27 mouse cellular contexts compared by ENCODE assay signal in genomic region chr16:34212160-34212559, GRCm38 (mm10).
DNase-seq lines count a peak whose midpoint lies in the region; ATAC-seq and TF ChIP-seq lines count a peak whose summit lies in the region.
"Had no signal": no experiment of that assay in that cellular context is flagged by ENCODE, and none has a peak within 500 bp of the region (broad histone marks: within the 10 kb centered on the region; RNA-seq: fewer than 3 reads in every experiment).

No protein-coding gene starts in this region.

- H3K9me3 ChIP-seq in heart, embryonic 12.5 days (replicated peaks) = no peaks in the 10 kb centered on the region
- H3K9me3 ChIP-seq in heart, embryonic 15.5 days (replicated peaks) = no peaks in the 10 kb centered on the region
- no peaks in the 10 kb centered on the region for H3K9me3 ChIP-seq in kidney, embryonic 14.5 days (ENCODE audit: control insufficient read depth, low read length)
- H3K9me3 ChIP-seq in kidney, postnatal 0 days (replicated peaks; ENCODE audit: low read length) = no peaks in the 10 kb centered on the region
- H3K9me3 ChIP-seq: forebrain, embryonic 10.5 days; forebrain, embryonic 13.5 days; G1E; hindbrain, embryonic 10.5 days; hindbrain, embryonic 13.5 days; intestine, embryonic 15.5 days had no signal

- no peak overlapping the region for H3K9ac ChIP-seq in heart, embryonic 12.5 days
- no peak overlapping the region for H3K9ac ChIP-seq in heart, embryonic 15.5 days
- no peak overlapping the region for H3K9ac ChIP-seq in kidney, embryonic 14.5 days (ENCODE audit: low read depth, low read length)
- no peak overlapping the region for H3K9ac ChIP-seq in kidney, postnatal 0 days (ENCODE audit: low read depth, low read length)
- H3K9ac ChIP-seq: forebrain, embryonic 13.5 days; hindbrain, embryonic 13.5 days; intestine, embryonic 15.5 days had no signal

- DNase-seq in heart, adult 8-10 months (ENCODE audit: low spot score) = no peak
- no peak for DNase-seq in heart, postnatal 4 days
- DNase-seq in kidney, postnatal 25 days = no peak
- peak; percentile 67 for DNase-seq in kidney, postnatal 0 days (ENCODE audit: low spot score)
- no peak for DNase-seq in kidney, adult 18-20 months
- DNase-seq: adrenal gland, postnatal 10 days; adrenal gland, postnatal 36 days; B cell, adult 2 months; cerebellum, adult 18-20 months; cerebellum, adult 9-10 months; cerebellum, postnatal 14 days; gastrocnemius, postnatal 10 days; gastrocnemius, postnatal 36 days; heart, postnatal 10 days; kidney, adult 2 months had no signal

- H3K36me3 ChIP-seq in heart, embryonic 12.5 days = peaks cover 27% of the 10 kb centered on the region
- H3K36me3 ChIP-seq in heart, embryonic 15.5 days = peaks cover 39% of the 10 kb centered on the region
- H3K36me3 ChIP-seq in kidney, embryonic 14.5 days (ENCODE audit: control insufficient read depth, insufficient read depth, low read length) = peaks cover 20% of the 10 kb centered on the region; the same call in 1 of the 2 replicates
- no peaks in the 10 kb centered on the region for H3K36me3 ChIP-seq in kidney, postnatal 0 days (ENCODE audit: insufficient read depth, low read length)
- H3K36me3 ChIP-seq: G1E; intestine, embryonic 15.5 days had no signal

- H3K4me2 ChIP-seq in heart, embryonic 12.5 days = no peak overlapping the region
- no peak overlapping the region for H3K4me2 ChIP-seq in heart, embryonic 15.5 days
- H3K4me2 ChIP-seq in kidney, embryonic 14.5 days (replicated peaks; ENCODE audit: low read depth, low read length) = no peak overlapping the region
- H3K4me2 ChIP-seq in kidney, postnatal 0 days (ENCODE audit: low read length) = no peak overlapping the region
- H3K4me2 ChIP-seq: forebrain, embryonic 13.5 days; hindbrain, embryonic 13.5 days; intestine, embryonic 15.5 days had no signal

- peak overlapping the region; percentile 21; the same call in 1 of the 2 replicates for H3K27ac ChIP-seq in heart, embryonic 12.5 days (ENCODE audit: poor library complexity, severe bottlenecking)
- H3K27ac ChIP-seq in heart, embryonic 15.5 days = peak overlapping the region; percentile 36; the same call in 1 of the 2 replicates
- no peak overlapping the region for H3K27ac ChIP-seq in kidney, embryonic 14.5 days (ENCODE audit: low read depth, low read length)
- no peak overlapping the region for H3K27ac ChIP-seq in kidney, postnatal 0 days
- H3K27ac ChIP-seq: forebrain, embryonic 10.5 days; forebrain, embryonic 13.5 days; hindbrain, embryonic 10.5 days; hindbrain, embryonic 13.5 days; intestine, embryonic 15.5 days had no signal

- H3K4me1 ChIP-seq in heart, embryonic 12.5 days (replicated peaks) = peaks cover 47% of the 10 kb centered on the region
- peaks cover 36% of the 10 kb centered on the region for H3K4me1 ChIP-seq in heart, embryonic 15.5 days (replicated peaks)
- H3K4me1 ChIP-seq in kidney, embryonic 14.5 days (ENCODE audit: control insufficient read depth, insufficient read depth, low read length) = no peaks in the 10 kb centered on the region
- H3K4me1 ChIP-seq in kidney, postnatal 0 days (replicated peaks; ENCODE audit: insufficient read depth, low read length) = no peaks in the 10 kb centered on the region
- H3K4me1 ChIP-seq: forebrain, embryonic 13.5 days; hindbrain, embryonic 13.5 days; intestine, embryonic 15.5 days had no signal

- ATAC-seq in heart, embryonic 12.5 days (ENCODE audit: insufficient number of reproducible peaks, low FRiP score) = no peak
- ATAC-seq in heart, embryonic 15.5 days (replicated peaks; ENCODE audit: insufficient number of reproducible peaks, insufficient read depth, low FRiP score, low read depth) = no peak
- peak; percentile 69; the same call in 1 of the 2 replicates for ATAC-seq in kidney, embryonic 14.5 days (ENCODE audit: low FRiP score, low TSS enrichment)
- no peak; the same call in 1 of the 2 replicates for ATAC-seq in kidney, postnatal 0 days (replicated peaks; ENCODE audit: low FRiP score, low read depth)
- ATAC-seq: forebrain, embryonic 13.5 days; forebrain, embryonic 16.5 days; hindbrain, embryonic 16.5 days; intestine, embryonic 15.5 days; Patski had no signal

- H3K4me3 ChIP-seq in heart, embryonic 12.5 days = no peak overlapping the region
- no peak overlapping the region for H3K4me3 ChIP-seq in heart, embryonic 15.5 days
- no peak overlapping the region for H3K4me3 ChIP-seq in kidney, embryonic 14.5 days (ENCODE audit: low read length)
- no peak overlapping the region for H3K4me3 ChIP-seq in kidney, postnatal 0 days (replicated peaks; ENCODE audit: low read depth, low read length)
- H3K4me3 ChIP-seq: forebrain, embryonic 10.5 days; forebrain, embryonic 13.5 days; hindbrain, embryonic 10.5 days; hindbrain, embryonic 13.5 days; intestine, embryonic 15.5 days had no signal

- WGBS in heart, embryonic 12.5 days = 63% methylated on average over 3 of the region's 3 CpGs
- 34% methylated on average over 3 of the region's 3 CpGs for WGBS in heart, embryonic 15.5 days
- WGBS in kidney, embryonic 14.5 days = 38% methylated on average over 3 of the region's 3 CpGs
- WGBS in kidney, postnatal 0 days = 28% methylated on average over 3 of the region's 3 CpGs

- H3K27me3 ChIP-seq in heart, embryonic 12.5 days (replicated peaks) = no peaks in the 10 kb centered on the region
- no peaks in the 10 kb centered on the region for H3K27me3 ChIP-seq in heart, embryonic 15.5 days
- no peaks in the 10 kb centered on the region for H3K27me3 ChIP-seq in kidney, embryonic 14.5 days (ENCODE audit: control insufficient read depth, insufficient read depth, low read length)
- no peaks in the 10 kb centered on the region for H3K27me3 ChIP-seq in kidney, postnatal 0 days (ENCODE audit: insufficient read depth, low read length)
- H3K27me3 ChIP-seq: forebrain, embryonic 13.5 days; hindbrain, embryonic 13.5 days; intestine, embryonic 15.5 days; Patski had no signal

- no peak for TF ChIP-seq CTCF in kidney, postnatal 0 days (IDR thresholded peaks at IDR 0.05; ENCODE audit: low read depth)

Comparison
In these comparisons a context has a peak if more than half of its experiments do, and no peak if none do; other contexts are left out.
1. H3K27ac ChIP-seq: peak in heart, embryonic 12.5 days (single experiment) and heart, embryonic 15.5 days (single experiment); none in kidney, embryonic 14.5 days (single experiment) and kidney, postnatal 0 days (single experiment).